Comparison of ENCODE assay signal across 24 mouse cellular contexts in genomic region chr4:66796683-66797082, GRCm38 (mm10).
"Had no signal": no experiment of that assay in that cellular context is flagged by ENCODE, and none has a peak within 500 bp of the region (broad histone marks: within the 10 kb centered on the region; RNA-seq: fewer than 3 reads in every experiment).

No protein-coding gene starts in this region.

- H3K4me1 ChIP-seq: heart, embryonic 13.5 days; heart, embryonic 15.5 days; hindbrain, embryonic 10.5 days; hindbrain, embryonic 12.5 days; intestine, embryonic 15.5 days; limb, embryonic 10.5 days; limb, embryonic 12.5 days had no signal

- H3K9me3 ChIP-seq: heart, embryonic 13.5 days; heart, embryonic 15.5 days; hindbrain, embryonic 10.5 days; hindbrain, embryonic 12.5 days; intestine, embryonic 15.5 days; limb, embryonic 10.5 days; limb, embryonic 12.5 days had no signal

- ATAC-seq: forebrain, postnatal 0 days; hindbrain, embryonic 16.5 days; inflammation-experienced regulatory T-cells, adult 6 months; intestine, embryonic 15.5 days; intestine, postnatal 0 days had no signal

- H3K4me2 ChIP-seq: heart, embryonic 11.5 days; heart, embryonic 13.5 days; heart, embryonic 15.5 days; hindbrain, embryonic 12.5 days; hindbrain, embryonic 14.5 days; intestine, embryonic 15.5 days; limb, embryonic 12.5 days had no signal

- H3K4me3 ChIP-seq: heart, adult 2 months; heart, embryonic 13.5 days; heart, embryonic 15.5 days; hindbrain, embryonic 10.5 days; hindbrain, embryonic 12.5 days; intestine, embryonic 15.5 days; layer of hippocampus, adult 2 months; left cerebral cortex, adult 2 months; limb, embryonic 10.5 days; limb, embryonic 12.5 days had no signal

- H3K9ac ChIP-seq: forebrain, postnatal 0 days; heart, embryonic 13.5 days; heart, embryonic 15.5 days; hindbrain, embryonic 12.5 days; hindbrain, embryonic 14.5 days; intestine, embryonic 15.5 days; limb, embryonic 12.5 days had no signal

- H3K27me3 ChIP-seq: heart, embryonic 13.5 days; heart, embryonic 15.5 days; hindbrain, embryonic 12.5 days; intestine, embryonic 15.5 days; limb, embryonic 12.5 days had no signal

- H3K27ac ChIP-seq: heart, adult 2 months; heart, embryonic 13.5 days; heart, embryonic 15.5 days; hindbrain, embryonic 10.5 days; hindbrain, embryonic 12.5 days; hindbrain, embryonic 14.5 days; intestine, embryonic 15.5 days; layer of hippocampus, adult 2 months; left cerebral cortex, adult 2 months; limb, embryonic 10.5 days; limb, embryonic 12.5 days had no signal

- DNase-seq: forebrain, postnatal 0 days; gastrocnemius, postnatal 25 days; heart, adult 11 months; heart, adult 2 months; heart, postnatal 4 days; kidney, adult 18-20 months; kidney, adult 8-10 months; kidney, postnatal 10 days; kidney, postnatal 25 days; kidney, postnatal 4 days had no signal

- H3K36me3 ChIP-seq: heart, embryonic 13.5 days; heart, embryonic 15.5 days; hindbrain, embryonic 10.5 days; hindbrain, embryonic 12.5 days; intestine, embryonic 15.5 days; limb, embryonic 10.5 days; limb, embryonic 12.5 days had no signal
